Mouse (Mus musculus) liver, adult 2 months (tissue): ENCODE results near the gene Asic5. TPM values are rescaled to one million over a fixed set of nuclear protein-coding genes. Genes with fewer than 3 reads are reported as not detected.

Source experiments
- DNase-seq: peaks from one replicate; pipeline ENCODE4 v3.0.0-alpha.2; 2011; ENCODE audit warnings: low read depth, low spot score; ENCODE audit errors: extremely low read depth
- H3K27ac ChIP-seq: fragments of 200-500 bp; replicated peaks from 2 replicates; pipeline ENCODE4 v1.5.1; 2012; ENCODE audit warnings: low read depth, mild to moderate bottlenecking, control low read depth, inconsistent platforms, low read length; ENCODE audit not compliant: insufficient read depth
- H3K27me3 ChIP-seq: fragments of 200-500 bp; 2 replicates; pipeline ENCODE4 v1.6.1; 2012; ENCODE audit warnings: mild to moderate bottlenecking, moderate library complexity, low read length, inconsistent platforms; ENCODE audit not compliant: control insufficient read depth, insufficient read depth
- H3K36me3 ChIP-seq: fragments of 200-500 bp; 2 replicates; pipeline ENCODE4 v1.6.1; 2012; ENCODE audit warnings: low read length, inconsistent platforms; ENCODE audit not compliant: control insufficient read depth, insufficient read depth
- H3K4me1 ChIP-seq: fragments of 200-500 bp; 2 replicates; pipeline ENCODE4 v1.6.1; 2011; ENCODE audit warnings: low read length; ENCODE audit not compliant: control insufficient read depth, insufficient read depth
- H3K4me3 ChIP-seq: fragments of 200-500 bp; 2 replicates; pipeline ENCODE4 v1.5.1; 2011; ENCODE audit warnings: low read depth, mild to moderate bottlenecking, control low read depth, low read length, moderate library complexity; ENCODE audit not compliant: insufficient read depth
- H3K79me2 ChIP-seq: fragments of 200-500 bp; 2 replicates; pipeline ENCODE4 v1.6.1; 2012; ENCODE audit warnings: inconsistent platforms, mild to moderate bottlenecking, low read length, moderate library complexity; ENCODE audit not compliant: control insufficient read depth, insufficient read depth
- H3K9ac ChIP-seq: fragments of 200-500 bp; 2 replicates; pipeline ENCODE4 v1.6.1; 2012; ENCODE audit warnings: low read depth, mild to moderate bottlenecking, control low read depth, inconsistent platforms, low read length
- CTCF ChIP-seq: fragments of 200-500 bp; IDR thresholded peaks from 2 replicates; pipeline ENCODE4 v1.5.1; 2011; ENCODE audit warnings: low read depth, low read length, control low read depth
- POLR2A ChIP-seq: fragments of 200-500 bp; IDR thresholded peaks from 2 replicates; pipeline ENCODE4 v1.6.1; 2011; ENCODE audit warnings: low read length, control low read depth; ENCODE audit not compliant: insufficient read depth; ENCODE audit errors: extremely low read depth
- WGBS: fragments of 180-500 bp; shearing (Covaris S2); methylation state at CpG from one replicate; pipeline ENCODE4 v1.1.7; 2018; 5-methylcytosine and 5-hydroxymethylcytosine counted together
- polyA plus RNA-seq: library from polyadenylated mRNA; depleted of rRNA; stranded (reverse); fragments of >200 nt; gene quantifications from 2 replicates; pipeline ENCODE4 v1.2.3, GENCODE M21; 2012; rRNA removed
- total RNA-seq: library from RNA; depleted of rRNA; stranded (reverse); fragments of >200 nt; gene quantifications from 2 replicates; pipeline ENCODE4 v1.2.3, GENCODE M21; 2014; rRNA removed

Gene Asic5
- 7.5 and 8.7 TPM in 2 replicates for total RNA-seq
- polyA plus RNA-seq = 1.1 and 1.7 TPM in 2 replicates

- DNase-seq = peak; percentile 83
- WGBS = 56% methylated on average over 5 of the region's 5 CpGs
- no peak for TF ChIP-seq CTCF
- no peak for TF ChIP-seq POLR2A
- peak within 1 kb of the TSS; percentile 66 for H3K9ac ChIP-seq
- no peaks in the 10 kb centered on the region for H3K27me3 ChIP-seq
- peak within 1 kb of the TSS; percentile 98 for H3K27ac ChIP-seq
- H3K4me1 ChIP-seq = peaks cover 38% of the 10 kb centered on the region
- H3K79me2 ChIP-seq = 0 out of 2 replicates have a peak, but pooled peaks cover 3% of the 10 kb centered on the region
- H3K36me3 ChIP-seq = no peaks in the 10 kb centered on the region
- H3K4me3 ChIP-seq = peak within 1 kb of the TSS; percentile 8; the same call in 1 of the 2 replicates
These were observed at the start of gene Asic5 for GRCm38 (mm10) chr3:81981990-81982389. Gene Asic5, plus strand, starts transcription at chr3:81982290.

GRCm38 (mm10) chr3:81933348-81933747 lies 48.7 kb upstream of the Asic5 start:
- no peaks in the 10 kb centered on the region for H3K27me3 ChIP-seq
- peaks cover 7% of the 10 kb centered on the region for H3K4me1 ChIP-seq
- WGBS = 36% methylated on average over 4 of the region's 4 CpGs
- no peak overlapping the region for H3K4me3 ChIP-seq
- H3K27ac ChIP-seq = peak overlapping the region; percentile 58
- peaks cover 6% of the 10 kb centered on the region; the same call in 1 of the 2 replicates for H3K79me2 ChIP-seq
- H3K9ac ChIP-seq = no peak overlapping the region
- peak; percentile 49 for DNase-seq
- H3K36me3 ChIP-seq = no peaks in the 10 kb centered on the region
- TF ChIP-seq POLR2A (no peak), CTCF (no peak)

GRCm38 (mm10) chr3:81938924-81939323 lies 43.2 kb upstream of the Asic5 start:
- Histone ChIP-seq H3K79me2 (peaks cover 9% of the 10 kb centered on the region; the same call in 1 of the 2 replicates), H3K4me3 (no peak overlapping the region), H3K9ac (no peak overlapping the region), H3K27ac (no peak overlapping the region), H3K27me3 (no peaks in the 10 kb centered on the region), H3K4me1 (peaks cover 2% of the 10 kb centered on the region; the same call in 1 of the 2 replicates), H3K36me3 (peaks cover 18% of the 10 kb centered on the region)
- WGBS = 61% methylated on average over 3 of the region's 3 CpGs
- DNase-seq = peak; percentile 61
- TF ChIP-seq CTCF (no peak), POLR2A (no peak)

- Histone ChIP-seq H3K27ac (no peak overlapping the region), H3K27me3 (no peaks in the 10 kb centered on the region), H3K4me3 (no peak overlapping the region), H3K36me3 (peaks cover 29% of the 10 kb centered on the region), H3K4me1 (no peaks in the 10 kb centered on the region), H3K79me2 (peaks cover 3% of the 10 kb centered on the region; the same call in 1 of the 2 replicates), H3K9ac (no peak overlapping the region)
- WGBS = 82% methylated on average over 3 of the region's 3 CpGs
- TF ChIP-seq POLR2A = no peak
- no peak for TF ChIP-seq CTCF
- DNase-seq = no peak
These were observed 39.7 kb upstream of the Asic5 start for GRCm38 (mm10) chr3:81942341-81942740.

GRCm38 (mm10) chr3:81943097-81943496 lies 39.0 kb upstream of the Asic5 start:
- peaks cover 3% of the 10 kb centered on the region; the same call in 1 of the 2 replicates for H3K79me2 ChIP-seq
- no peak overlapping the region for H3K4me3 ChIP-seq
- no peak overlapping the region for H3K9ac ChIP-seq
- H3K27ac ChIP-seq = no peak overlapping the region
- TF ChIP-seq POLR2A (no peak), CTCF (no peak)
- no peaks in the 10 kb centered on the region for H3K27me3 ChIP-seq
- peaks cover 29% of the 10 kb centered on the region for H3K36me3 ChIP-seq
- no peak for DNase-seq
- no peaks in the 10 kb centered on the region for H3K4me1 ChIP-seq
- 92% methylated on average over 3 of the region's 3 CpGs for WGBS

GRCm38 (mm10) chr3:81944851-81945393 lies 37.2 kb upstream of the Asic5 start:
- H3K79me2 ChIP-seq = no peaks in the 10 kb centered on the region; the same call in 1 of the 2 replicates
- no peak overlapping the region for H3K27ac ChIP-seq
- no peak overlapping the region for H3K9ac ChIP-seq
- H3K4me3 ChIP-seq = no peak overlapping the region
- H3K27me3 ChIP-seq = no peaks in the 10 kb centered on the region
- no peaks in the 10 kb centered on the region for H3K4me1 ChIP-seq
- peaks cover 29% of the 10 kb centered on the region for H3K36me3 ChIP-seq
- DNase-seq = peak; percentile 52
- TF ChIP-seq POLR2A (no peak), CTCF (no peak)
- WGBS = 86% methylated on average over 7 of the region's 7 CpGs
